Mouse (Mus musculus): ENCODE results near the gene Syna. TPM values are rescaled to one million over a fixed set of nuclear protein-coding genes. Genes with fewer than 3 reads are reported as not detected.
A peak's percentile ranks its signal among the peaks of the same experiment; 100 is the strongest.

Syna gene
- polyA plus RNA-seq, 1 experiment = not detected

- no peak overlapping the region for H3K4me3 ChIP-seq (replicated peaks)
These were observed 5.9 kb downstream of the Syna start for GRCm38 (mm10) chr5:134553951-134554546.

GRCm38 (mm10) chr5:134552110-134552972, 7.6 kb downstream of the Syna start, which contains the start of gene Clip2:
Gene Clip2 (minus strand): TSS chr5:134552434.
- H3K9me3 ChIP-seq (ENCODE audit: control insufficient read depth, low read length) = no peaks in the 10 kb centered on the region
- H3K4me1 ChIP-seq (ENCODE audit: control insufficient read depth) = peaks cover 21% of the 10 kb centered on the region
- TF ChIP-seq TAL1 (IDR thresholded peaks at IDR 0.05; ENCODE audit: low read length) (no peak), GATA1 (IDR thresholded peaks at IDR 0.05; ENCODE audit: low read length) (no peak)
- H3K4me3 ChIP-seq (replicated peaks) = peak within 1 kb of the TSS; percentile 64
- H3K27me3 ChIP-seq (ENCODE audit: control insufficient read depth) = peaks cover 27% of the 10 kb centered on the region
- H3K36me3 ChIP-seq (ENCODE audit: control insufficient read depth) = no peaks in the 10 kb centered on the region

More at GRCm38 (mm10) chr5:134553951-134554546, 5.9 kb downstream of the Syna start:
- no peaks in the 10 kb centered on the region for H3K36me3 ChIP-seq (ENCODE audit: control insufficient read depth)
- no peak for TF ChIP-seq TAL1 (IDR thresholded peaks at IDR 0.05; ENCODE audit: low read length)
- TF ChIP-seq GATA1 (IDR thresholded peaks at IDR 0.05; ENCODE audit: low read length) = no peak
- H3K27me3 ChIP-seq (ENCODE audit: control insufficient read depth) = peaks cover 29% of the 10 kb centered on the region
- no peaks in the 10 kb centered on the region for H3K9me3 ChIP-seq (ENCODE audit: control insufficient read depth, low read length)
- H3K4me1 ChIP-seq (ENCODE audit: control insufficient read depth) = peaks cover 18% of the 10 kb centered on the region

GRCm38 (mm10) chr5:134551233-134552109, 8.5 kb downstream of the Syna start:
- peaks cover 21% of the 10 kb centered on the region for H3K4me1 ChIP-seq (ENCODE audit: control insufficient read depth)
- TF ChIP-seq TAL1 (IDR thresholded peaks at IDR 0.05; ENCODE audit: low read length) (no peak), GATA1 (IDR thresholded peaks at IDR 0.05; ENCODE audit: low read length) (no peak)

GRCm38 (mm10) chr5:134550836-134551232, 9.1 kb downstream of the Syna start:
- H3K4me3 ChIP-seq (replicated peaks) = peak overlapping the region; percentile 64
- H3K4me1 ChIP-seq (ENCODE audit: control insufficient read depth) = peaks cover 21% of the 10 kb centered on the region
- TF ChIP-seq GATA1 (IDR thresholded peaks at IDR 0.05; ENCODE audit: low read length) = no peak
- TF ChIP-seq TAL1 (IDR thresholded peaks at IDR 0.05; ENCODE audit: low read length) = no peak
- no peaks in the 10 kb centered on the region for H3K36me3 ChIP-seq (ENCODE audit: control insufficient read depth)
- peaks cover 27% of the 10 kb centered on the region for H3K27me3 ChIP-seq (ENCODE audit: control insufficient read depth)
- H3K9me3 ChIP-seq (ENCODE audit: control insufficient read depth, low read length) = no peaks in the 10 kb centered on the region

More at GRCm38 (mm10) chr5:134551233-134552109, 8.5 kb downstream of the Syna start:
- Histone ChIP-seq H3K27me3 (ENCODE audit: control insufficient read depth) (peaks cover 27% of the 10 kb centered on the region), H3K9me3 (ENCODE audit: control insufficient read depth, low read length) (no peaks in the 10 kb centered on the region), H3K36me3 (ENCODE audit: control insufficient read depth) (no peaks in the 10 kb centered on the region), H3K4me3 (replicated peaks) (peak overlapping the region; percentile 64)

GRCm38 (mm10) chr5:134549640-134550168, 10.3 kb downstream of the Syna start:
- Histone ChIP-seq H3K4me1 (ENCODE audit: control insufficient read depth) (peaks cover 19% of the 10 kb centered on the region), H3K9me3 (ENCODE audit: control insufficient read depth, low read length) (no peaks in the 10 kb centered on the region), H3K4me3 (replicated peaks) (no peak overlapping the region), H3K36me3 (ENCODE audit: control insufficient read depth) (no peaks in the 10 kb centered on the region), H3K27me3 (ENCODE audit: control insufficient read depth) (peaks cover 23% of the 10 kb centered on the region)
- TF ChIP-seq TAL1 (IDR thresholded peaks at IDR 0.05; ENCODE audit: low read length) (no peak), GATA1 (IDR thresholded peaks at IDR 0.05; ENCODE audit: low read length) (no peak)

- Histone ChIP-seq H3K9me3 (ENCODE audit: control insufficient read depth, low read length) (no peaks in the 10 kb centered on the region), H3K4me3 (replicated peaks) (no peak overlapping the region), H3K36me3 (ENCODE audit: control insufficient read depth) (no peaks in the 10 kb centered on the region), H3K27me3 (ENCODE audit: control insufficient read depth) (peaks cover 21% of the 10 kb centered on the region), H3K4me1 (ENCODE audit: control insufficient read depth) (peaks cover 19% of the 10 kb centered on the region)
- no peak for TF ChIP-seq TAL1 (IDR thresholded peaks at IDR 0.05; ENCODE audit: low read length)
- TF ChIP-seq GATA1 (IDR thresholded peaks at IDR 0.05; ENCODE audit: low read length) = no peak
These were observed 11.7 kb downstream of the Syna start for GRCm38 (mm10) chr5:134548306-134548705.

- TF ChIP-seq GATA1 (IDR thresholded peaks at IDR 0.05; ENCODE audit: low read length) (no peak), TAL1 (IDR thresholded peaks at IDR 0.05; ENCODE audit: low read length) (no peak)
- no peaks in the 10 kb centered on the region for H3K9me3 ChIP-seq (ENCODE audit: control insufficient read depth, low read length)
- peaks cover 13% of the 10 kb centered on the region for H3K27me3 ChIP-seq (ENCODE audit: control insufficient read depth)
- no peaks in the 10 kb centered on the region for H3K36me3 ChIP-seq (ENCODE audit: control insufficient read depth)
- no peak overlapping the region for H3K4me3 ChIP-seq (replicated peaks)
- H3K4me1 ChIP-seq (ENCODE audit: control insufficient read depth) = peaks cover 13% of the 10 kb centered on the region
These were observed 13.2 kb downstream of the Syna start for GRCm38 (mm10) chr5:134546790-134547189.

- TF ChIP-seq TAL1 (IDR thresholded peaks at IDR 0.05; ENCODE audit: low read length) (no peak), GATA1 (IDR thresholded peaks at IDR 0.05; ENCODE audit: low read length) (no peak)
- H3K27me3 ChIP-seq (ENCODE audit: control insufficient read depth) = no peaks in the 10 kb centered on the region
- H3K36me3 ChIP-seq (ENCODE audit: control insufficient read depth) = no peaks in the 10 kb centered on the region
- no peak overlapping the region for H3K4me3 ChIP-seq (replicated peaks)
- peaks cover 3% of the 10 kb centered on the region; the same call in 1 of the 2 replicates for H3K4me1 ChIP-seq (ENCODE audit: control insufficient read depth)
- H3K9me3 ChIP-seq (ENCODE audit: control insufficient read depth, low read length) = no peaks in the 10 kb centered on the region
These were observed 14.7 kb downstream of the Syna start for GRCm38 (mm10) chr5:134545242-134545629.

Measured in erythroblast, embryonic 14.5 days (primary cell).